ENCODE assay signal across 25 mouse cellular contexts in the genomic region with DNA sequence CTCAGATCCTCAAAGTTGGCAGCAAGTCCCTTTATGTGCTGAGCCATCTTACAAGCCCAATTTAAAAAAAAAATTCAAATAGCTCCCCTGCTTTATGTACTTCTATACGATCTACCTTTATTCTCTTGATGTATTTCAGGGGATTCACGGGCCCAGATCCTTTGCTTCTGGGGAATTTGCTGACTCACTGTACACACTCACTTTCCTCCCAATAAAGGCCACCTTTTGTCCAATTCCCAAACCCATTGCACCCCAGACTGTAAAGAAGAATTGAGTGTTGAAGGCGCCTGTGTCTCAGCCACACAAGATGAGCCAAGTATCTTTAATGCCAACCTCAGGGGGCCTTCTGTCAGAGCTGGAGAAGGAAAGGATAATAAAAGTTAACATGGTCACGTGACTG.
DNase-seq lines count a peak whose midpoint lies in the region; ATAC-seq and TF ChIP-seq lines count a peak whose summit lies in the region.
"Had no signal": no experiment of that assay in that cellular context is flagged by ENCODE, and none has a peak within 500 bp of the region (broad histone marks: within the 10 kb centered on the region; RNA-seq: fewer than 3 reads in every experiment).

No protein-coding gene starts in this region.

- H3K27ac ChIP-seq in midbrain, embryonic 11.5 days (ENCODE audit: low read depth, low read length), result no peak overlapping the region
- H3K27ac ChIP-seq in midbrain, postnatal 0 days (ENCODE audit: low read depth, low read length), result no peak overlapping the region
- H3K27ac ChIP-seq in ES-E14 (ENCODE audit: insufficient read depth, low read depth, low read length, poor library complexity, severe bottlenecking), result no peak overlapping the region
- no peak overlapping the region for H3K27ac ChIP-seq in MEL (ENCODE audit: control insufficient read depth, low read depth, low read length)

- H3K4me3 ChIP-seq in midbrain, embryonic 11.5 days (ENCODE audit: low read depth, low read length), result no peak overlapping the region
- H3K4me3 ChIP-seq in midbrain, postnatal 0 days (ENCODE audit: low read depth, low read length), result no peak overlapping the region
- no peak overlapping the region for H3K4me3 ChIP-seq in C2C12 (ENCODE audit: insufficient read depth, poor library complexity, severe bottlenecking)
- H3K4me3 ChIP-seq in ES-E14 (ENCODE audit: insufficient read depth in 1 of 2, low read depth in 1 of 2, low read length in 2 of 2, poor library complexity in 1 of 2, severe bottlenecking in 1 of 2), result no peak overlapping the region
- no peak overlapping the region for H3K4me3 ChIP-seq in MEL (ENCODE audit: control insufficient read depth in 1 of 2, insufficient read depth in 1 of 2, low read depth in 2 of 2, low read length in 2 of 2)

- no peaks in the 10 kb centered on the region for H3K79me3 ChIP-seq in C2C12 (ENCODE audit: low read depth)

- no peaks in the 10 kb centered on the region for H3K4me1 ChIP-seq in midbrain, embryonic 11.5 days (ENCODE audit: control insufficient read depth, insufficient read depth, low read length)
- no peaks in the 10 kb centered on the region for H3K4me1 ChIP-seq in midbrain, postnatal 0 days (ENCODE audit: insufficient read depth, low read length)
- H3K4me1 ChIP-seq in ES-E14 (ENCODE audit: control insufficient read depth in 2 of 2, insufficient read depth in 2 of 2, low read length in 2 of 2, poor library complexity in 1 of 2), result 0 out of 4 replicates have a peak, but pooled peaks cover 0 to 8% of the 10 kb centered on the region in 2 experiments
- no peaks in the 10 kb centered on the region for H3K4me1 ChIP-seq in MEL (ENCODE audit: control insufficient read depth in 1 of 2, insufficient read depth in 2 of 2, low read length in 2 of 2)

- no peak for TF ChIP-seq EP300 in MEL (IDR thresholded peaks at IDR 0.05; ENCODE audit: low read depth in 1 of 2, low read length in 2 of 2)

- no peaks in the 10 kb centered on the region for H3K36me3 ChIP-seq in midbrain, embryonic 11.5 days (ENCODE audit: control insufficient read depth, insufficient read depth, low read length)
- H3K36me3 ChIP-seq in midbrain, postnatal 0 days (ENCODE audit: insufficient read depth, low read length), result no peaks in the 10 kb centered on the region
- H3K36me3 ChIP-seq in C2C12 (ENCODE audit: control insufficient read depth, insufficient read depth), result no peaks in the 10 kb centered on the region
- no peaks in the 10 kb centered on the region for H3K36me3 ChIP-seq in ES-E14 (ENCODE audit: control insufficient read depth, insufficient read depth, low read length, poor library complexity, severe bottlenecking)
- H3K36me3 ChIP-seq in MEL (ENCODE audit: control insufficient read depth in 1 of 2, insufficient read depth in 2 of 2, low read length in 2 of 2), result no peaks in the 10 kb centered on the region
- H3K36me3 ChIP-seq: G1E had no signal

- no peak for TF ChIP-seq CTCF in midbrain, postnatal 0 days (IDR thresholded peaks at IDR 0.05)
- TF ChIP-seq CTCF in C2C12 (IDR thresholded peaks at IDR 0.05; ENCODE audit: control insufficient read depth, insufficient read depth, insufficient read length) (no peak), MEL (IDR thresholded peaks at IDR 0.05 in 2 of 3, conservative IDR thresholded peaks at IDR 0.05 in 1 of 3; ENCODE audit: control insufficient read depth in 1 of 3, insufficient read depth in 1 of 3, low read depth in 2 of 3, low read length in 3 of 3, poor library complexity in 1 of 3, severe bottlenecking in 1 of 3) (no peak)

- no peak for ATAC-seq in midbrain, embryonic 11.5 days (ENCODE audit: low FRiP score)
- ATAC-seq in midbrain, postnatal 0 days (ENCODE audit: low FRiP score), result no peak
- ATAC-seq: activated CD4-positive, CD25-positive, alpha-beta regulatory T cell, adult 4 months; CD4-positive, CD25-positive, alpha-beta regulatory T cell, adult 4 months; Patski had no signal

- TF ChIP-seq RAD21 in MEL (IDR thresholded peaks at IDR 0.05; ENCODE audit: low read depth, low read length), result no peak

- no peak for TF ChIP-seq POLR2A in MEL (IDR thresholded peaks at IDR 0.05; ENCODE audit: control insufficient read depth in 1 of 2, insufficient read depth in 1 of 2, low read depth in 1 of 2, low read length in 2 of 2, poor library complexity in 1 of 2)

- no peak overlapping the region for H3K4me2 ChIP-seq in midbrain, embryonic 11.5 days
- H3K4me2 ChIP-seq in midbrain, postnatal 0 days (ENCODE audit: low read depth, low read length, poor library complexity, severe bottlenecking), result no peak overlapping the region

- WGBS in midbrain, embryonic 11.5 days, result 79% methylated on average over 4 of the region's 4 CpGs
- 81% methylated on average over 4 of the region's 4 CpGs for WGBS in midbrain, postnatal 0 days

- no peaks in the 10 kb centered on the region for H3K79me2 ChIP-seq in C2C12 (ENCODE audit: control insufficient read depth, insufficient read depth)
- no peaks in the 10 kb centered on the region for H3K79me2 ChIP-seq in MEL (ENCODE audit: control insufficient read depth, insufficient read depth, low read length, poor library complexity)

- no peaks in the 10 kb centered on the region for H3K9me3 ChIP-seq in midbrain, embryonic 11.5 days (ENCODE audit: control insufficient read depth, low read length)
- no peaks in the 10 kb centered on the region for H3K9me3 ChIP-seq in midbrain, postnatal 0 days (ENCODE audit: low read length)
- H3K9me3 ChIP-seq in ES-E14 (ENCODE audit: control insufficient read depth, insufficient read depth, low read depth, low read length) (no peaks in the 10 kb centered on the region), MEL (replicated peaks; ENCODE audit: insufficient read depth, low read length) (no peaks in the 10 kb centered on the region)
- H3K9me3 ChIP-seq: G1E had no signal

- H3K9ac ChIP-seq in midbrain, embryonic 11.5 days (ENCODE audit: low read length), result no peak overlapping the region
- H3K9ac ChIP-seq in midbrain, postnatal 0 days (replicated peaks; ENCODE audit: low read length, poor library complexity, severe bottlenecking), result no peak overlapping the region
- no peak overlapping the region for H3K9ac ChIP-seq in ES-E14 (ENCODE audit: insufficient read depth, low read depth, low read length, poor library complexity, severe bottlenecking)
- no peak overlapping the region for H3K9ac ChIP-seq in MEL (ENCODE audit: control insufficient read depth, low read depth, low read length, poor library complexity, severe bottlenecking)

- in situ Hi-C loops in ES-E14 (cut with MboI; ENCODE audit: low sequenced_read_pairs in 2 of 2, unreplicated experiment in 2 of 2), result no loop called here

- no peaks in the 10 kb centered on the region for H3K27me3 ChIP-seq in midbrain, embryonic 11.5 days (ENCODE audit: control insufficient read depth, insufficient read depth, low read length)
- no peaks in the 10 kb centered on the region for H3K27me3 ChIP-seq in midbrain, postnatal 0 days (ENCODE audit: insufficient read depth, low read length)
- H3K27me3 ChIP-seq in C2C12 (ENCODE audit: control insufficient read depth, insufficient read depth, insufficient read length), result peaks cover 13% of the 10 kb centered on the region
- H3K27me3 ChIP-seq in MEL (ENCODE audit: control insufficient read depth in 1 of 2, insufficient read depth in 2 of 2, low read length in 2 of 2), result no peaks in the 10 kb centered on the region
- H3K27me3 ChIP-seq: CH12.LX, Patski had no signal

- H3ac ChIP-seq in C2C12 (ENCODE audit: control insufficient read depth, insufficient read length, low read depth), result no peak overlapping the region

- peak; percentile 69 for DNase-seq in midbrain, embryonic 11.5 days (ENCODE audit: low spot score, missing footprints)
- no peak for DNase-seq in midbrain, postnatal 0 days (ENCODE audit: low spot score)
- DNase-seq in ES-E14 (ENCODE audit: low read depth, low spot score), result no peak
- DNase-seq in MEL (ENCODE audit: low read depth, low spot score), result no peak
- DNase-seq in kidney, adult 11 months, result no peak
- no peak for DNase-seq in layer of hippocampus, postnatal 36 days
- DNase-seq in lung, adult 18-20 months, result no peak
- DNase-seq: adrenal gland, adult 2 months; adrenal gland, adult 8-10 months; adrenal gland, postnatal 10 days; adrenal gland, postnatal 14 days; adrenal gland, postnatal 25 days; adrenal gland, postnatal 36 days; B cell, adult 2 months; cerebellum, adult 11 months; cerebellum, adult 11-12 months; cerebellum, adult 18-20 months; cerebellum, adult 2 months; cerebellum, adult 8-10 months had no signal

TF ChIP-seq in C2C12, 6 proteins besides CTCF, POLR2A, EP300 and RAD21:
- no peak for TF ChIP-seq CEBPB (IDR thresholded peaks at IDR 0.05; ENCODE audit: low read depth)
- TF ChIP-seq MYOG (IDR thresholded peaks at IDR 0.05; ENCODE audit: control insufficient read depth, extremely low read depth, insufficient read length), result no peak
- no peak for TF ChIP-seq FOSL1 (IDR thresholded peaks at IDR 0.05; ENCODE audit: insufficient read depth, low read length, poor library complexity, severe bottlenecking)
- TF ChIP-seq MYOD1 (IDR thresholded peaks at IDR 0.05; ENCODE audit: control insufficient read depth, insufficient read length, low read depth), result no peak
- TF ChIP-seq USF1 (IDR thresholded peaks at IDR 0.05; ENCODE audit: low read depth), result peak; percentile 31
- no peak for TF ChIP-seq MAX (IDR thresholded peaks at IDR 0.05)

TF ChIP-seq in ES-E14, 5 proteins besides CTCF, POLR2A, EP300 and RAD21:
- peak; percentile 65; the same call in 1 of the 2 replicates for TF ChIP-seq MAFK (IDR thresholded peaks at IDR 0.05; ENCODE audit: insufficient read depth, low read depth, low read length)
- no peak for TF ChIP-seq CHD2 (IDR thresholded peaks at IDR 0.05; ENCODE audit: low read depth, low read length)

TF ChIP-seq in MEL, 35 proteins besides CTCF, POLR2A, EP300 and RAD21:
- TF ChIP-seq UBTF (IDR thresholded peaks at IDR 0.05; ENCODE audit: borderline replicate concordance, insufficient read depth, low read depth, low read length) (no peak), RCOR1 (IDR thresholded peaks at IDR 0.05; ENCODE audit: low read depth, low read length) (no peak), USF1 (IDR thresholded peaks at IDR 0.05; ENCODE audit: low read depth, low read length) (peak; percentile 52; the same call in 1 of the 2 replicates), SMC3 (IDR thresholded peaks at IDR 0.05; ENCODE audit: low read depth, low read length) (no peak), USF2 (IDR thresholded peaks at IDR 0.05; ENCODE audit: borderline replicate concordance in 1 of 2, insufficient read depth in 1 of 2, low read depth in 1 of 2, low read length in 2 of 2) (no peak), TBP (IDR thresholded peaks at IDR 0.05; ENCODE audit: low read depth, low read length) (no peak)
